Mouse (Mus musculus) embryonic fibroblast, embryonic 13.5 days (primary cell): Measurements from ENCODE around the gene Ccnjl. TPM values are rescaled to one million over a fixed set of nuclear protein-coding genes. Genes with fewer than 3 reads are reported as not detected.

Source experiments
- H3K27ac ChIP-seq: 2 replicates; pipeline ENCODE4 v1.5.1; 2012; ENCODE audit warnings: low read length, control low read depth, inconsistent platforms; ENCODE audit not compliant: insufficient read depth
- H3K4me1 ChIP-seq: 2 replicates; pipeline ENCODE4 v1.6.1; 2011; ENCODE audit warnings: low read length; ENCODE audit not compliant: control insufficient read depth, insufficient read depth
- H3K4me3 ChIP-seq: 2 replicates; pipeline ENCODE4 v1.5.1; 2011; ENCODE audit warnings: mild to moderate bottlenecking, control low read depth, low read length; ENCODE audit not compliant: insufficient read depth
- CTCF ChIP-seq: IDR thresholded peaks from 2 replicates; pipeline ENCODE4 v1.5.1; 2011; ENCODE audit warnings: mild to moderate bottlenecking, control low read depth, low read length, moderate library complexity, borderline replicate concordance; ENCODE audit not compliant: insufficient read depth
- POLR2A ChIP-seq: IDR thresholded peaks from 2 replicates; pipeline ENCODE4 v1.6.1; 2011; ENCODE audit warnings: low read depth, mild to moderate bottlenecking, control low read depth, low read length, moderate library complexity
- polyA plus RNA-seq: library from polyadenylated mRNA; stranded (reverse); fragments of >200 nt; gene quantifications from 2 replicates; pipeline ENCODE4 v1.2.4, GENCODE M21; 2011; ENCODE audit warnings: low read depth; ENCODE audit not compliant: missing spikeins, insufficient read length

Ccnjl gene
- polyA plus RNA-seq, 1 experiment = 0.26 TPM

GRCm38 (mm10) chr11:43589530-43590072 lies 61.0 kb downstream of the Ccnjl start:
- H3K4me1 ChIP-seq = peaks cover 3% of the 10 kb centered on the region; the same call in 1 of the 2 replicates
- no peak overlapping the region for H3K27ac ChIP-seq
- H3K4me3 ChIP-seq = no peak overlapping the region
- TF ChIP-seq POLR2A = no peak
- TF ChIP-seq CTCF = no peak

- Histone ChIP-seq H3K4me3 (no peak within 1 kb of the TSS), H3K27ac (no peak within 1 kb of the TSS), H3K4me1 (no peaks in the 10 kb centered on the region)
- TF ChIP-seq CTCF = no peak
- TF ChIP-seq POLR2A = no peak
Measured at GRCm38 (mm10) chr11:43601440-43601839, 72.9 kb downstream of the Ccnjl start, which contains the start of gene Fabp6. Fabp6 (minus strand) TSS chr11:43601540.

GRCm38 (mm10) chr11:43604207-43604606 lies 75.6 kb downstream of the Ccnjl start:
- no peak for TF ChIP-seq CTCF
- no peak for TF ChIP-seq POLR2A
- Histone ChIP-seq H3K27ac (no peak overlapping the region), H3K4me3 (no peak overlapping the region), H3K4me1 (no peaks in the 10 kb centered on the region)

- no peaks in the 10 kb centered on the region for H3K4me1 ChIP-seq
- no peak overlapping the region for H3K27ac ChIP-seq
- no peak overlapping the region for H3K4me3 ChIP-seq
- TF ChIP-seq POLR2A = no peak
- no peak for TF ChIP-seq CTCF
Measured at GRCm38 (mm10) chr11:43604891-43605290, 76.3 kb downstream of the Ccnjl start.

GRCm38 (mm10) chr11:43605859-43606258 lies 77.3 kb downstream of the Ccnjl start:
- Histone ChIP-seq H3K27ac (no peak overlapping the region), H3K4me3 (no peak overlapping the region), H3K4me1 (no peaks in the 10 kb centered on the region)
- TF ChIP-seq CTCF (no peak), POLR2A (no peak)

- TF ChIP-seq POLR2A (no peak), CTCF (no peak)
- H3K4me3 ChIP-seq = no peak overlapping the region
- H3K4me1 ChIP-seq = no peaks in the 10 kb centered on the region
- H3K27ac ChIP-seq = no peak overlapping the region
Measured at GRCm38 (mm10) chr11:43608440-43608839, 79.9 kb downstream of the Ccnjl start.

GRCm38 (mm10) chr11:43610006-43610661 lies 81.5 kb downstream of the Ccnjl start:
- Histone ChIP-seq H3K4me1 (no peaks in the 10 kb centered on the region), H3K4me3 (no peak overlapping the region), H3K27ac (no peak overlapping the region)
- no peak for TF ChIP-seq POLR2A
- no peak for TF ChIP-seq CTCF

- H3K27ac ChIP-seq = no peak overlapping the region
- TF ChIP-seq CTCF = no peak
- no peak for TF ChIP-seq POLR2A
- H3K4me1 ChIP-seq = no peaks in the 10 kb centered on the region
- H3K4me3 ChIP-seq = no peak overlapping the region
Measured at GRCm38 (mm10) chr11:43610662-43611033, 82.1 kb downstream of the Ccnjl start.

GRCm38 (mm10) chr11:43612834-43613488 lies 84.4 kb downstream of the Ccnjl start:
- no peaks in the 10 kb centered on the region; the same call in 1 of the 2 replicates for H3K4me1 ChIP-seq
- no peak overlapping the region for H3K27ac ChIP-seq
- TF ChIP-seq CTCF (peak; percentile 53), POLR2A (no peak)
- H3K4me3 ChIP-seq = no peak overlapping the region

GRCm38 (mm10) chr11:43617924-43618323 lies 89.3 kb downstream of the Ccnjl start:
- Histone ChIP-seq H3K4me1 (no peaks in the 10 kb centered on the region; the same call in 1 of the 2 replicates), H3K4me3 (no peak overlapping the region), H3K27ac (no peak overlapping the region)
- no peak for TF ChIP-seq POLR2A
